Mouse (Mus musculus) kidney, postnatal 10 days (tissue): Measurements from ENCODE around the gene Gm13871.
"Not testable (repeated sequence)": the region's sequence is repeated elsewhere in the genome, so short reads cannot be mapped to it uniquely, and the experiment has no call there.

Experiments
- DNase-seq: peaks from one replicate; pipeline ENCODE4 v3.0.0; 2021; ENCODE audit warnings: mixed read lengths

Gm13871 gene

GRCm38 (mm10) chr4:73905853-73906252 is at the start of gene Gm13871:
Gene Gm13871 (minus strand): TSS chr4:73905953.
- not testable (repeated sequence) for DNase-seq

- DNase-seq, result no peak
These were observed 44.7 kb upstream of the Gm13871 start, which contains the start of gene 2310002L09Rik for GRCm38 (mm10) chr4:73950375-73950896. Gene 2310002L09Rik (minus strand): TSS chr4:73950846.

GRCm38 (mm10) chr4:73920660-73921059 is 14.9 kb upstream of the Gm13871 start, which contains the start of gene Gm11756:
Gene Gm11756 (minus strand): TSS chr4:73920760.
- not testable (repeated sequence) for DNase-seq

- not testable (repeated sequence) for DNase-seq
These were observed 14.7 kb downstream of the Gm13871 start, which contains the start of gene Gm11757 for GRCm38 (mm10) chr4:73891012-73891411. Gene Gm11757 (minus strand): TSS chr4:73891112.

GRCm38 (mm10) chr4:73876166-73876565 is 29.6 kb downstream of the Gm13871 start, which contains the start of gene Gm11758:
Gene Gm11758 (minus strand): TSS chr4:73876266.
- not testable (repeated sequence) for DNase-seq
